Mouse (Mus musculus) brain, embryonic 18.5 days (tissue): ENCODE measurements at regions not wholly inside any gene's neighbourhood (a gene's known extent, or its start where the extent isn't known, plus 50 kb on each side); places are given as distances from the start of the nearest gene placed in this dataset.
"Not testable (repeated sequence)": the region's sequence is repeated elsewhere in the genome, so short reads cannot be mapped to it uniquely, and the experiment has no call there.

Experiments
- DNase-seq: peaks from one replicate; pipeline ENCODE4 v3.0.0-alpha.2; 2012; ENCODE audit warnings: low read depth, low spot score

DNA sequence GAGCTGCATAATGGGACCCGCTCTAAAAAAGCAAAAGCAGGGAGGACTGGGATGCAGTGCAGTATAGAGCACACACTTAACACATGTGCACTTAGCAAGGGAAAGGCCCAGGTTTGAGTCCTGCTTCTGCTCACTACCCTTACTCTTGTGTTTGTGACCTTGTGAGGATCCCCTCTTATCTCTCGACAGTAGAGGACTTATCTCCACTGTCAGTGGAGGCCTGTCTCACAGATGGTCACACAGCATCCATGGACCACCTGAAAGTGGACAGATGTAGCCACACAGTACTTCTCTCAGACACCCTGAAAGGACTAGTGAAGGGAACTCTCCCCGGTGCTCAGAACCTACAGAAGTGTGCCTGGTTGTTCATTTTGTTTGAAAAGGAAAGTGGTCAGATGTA is 128.5 kb upstream of the Max start:
- DNase-seq: no peak

DNA sequence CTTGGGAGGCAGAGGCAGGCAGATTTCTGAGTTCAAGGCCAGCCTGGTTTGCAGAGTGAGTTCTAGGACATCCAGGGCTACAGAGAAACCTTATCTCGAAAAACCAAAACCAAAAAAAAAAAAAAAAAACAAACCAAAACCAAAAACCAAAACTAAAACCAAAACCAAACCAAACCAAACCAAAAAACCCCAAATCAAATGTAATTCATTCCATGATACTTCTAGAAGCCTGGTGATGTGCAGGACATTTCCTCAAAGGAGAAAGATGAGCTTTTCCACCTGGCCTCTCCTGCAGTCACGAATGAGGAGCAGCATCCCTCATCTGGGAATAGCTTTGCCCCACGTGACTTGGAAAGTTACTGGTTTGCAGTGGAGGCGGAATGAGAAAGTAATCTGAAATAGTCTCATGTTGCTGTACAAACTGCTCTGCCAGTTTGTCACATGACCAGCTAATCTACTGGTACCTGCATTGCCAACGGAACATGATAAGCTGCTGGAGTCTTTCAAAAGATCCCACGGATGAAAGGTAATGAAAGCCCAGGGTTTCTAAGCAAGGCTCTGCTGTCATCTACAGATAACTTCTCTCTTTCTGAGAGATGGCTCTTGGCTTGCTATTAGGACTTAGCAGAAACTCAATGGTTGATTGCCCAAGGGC is 127.8 kb upstream of the Max start:
- DNase-seq: no peak

DNA sequence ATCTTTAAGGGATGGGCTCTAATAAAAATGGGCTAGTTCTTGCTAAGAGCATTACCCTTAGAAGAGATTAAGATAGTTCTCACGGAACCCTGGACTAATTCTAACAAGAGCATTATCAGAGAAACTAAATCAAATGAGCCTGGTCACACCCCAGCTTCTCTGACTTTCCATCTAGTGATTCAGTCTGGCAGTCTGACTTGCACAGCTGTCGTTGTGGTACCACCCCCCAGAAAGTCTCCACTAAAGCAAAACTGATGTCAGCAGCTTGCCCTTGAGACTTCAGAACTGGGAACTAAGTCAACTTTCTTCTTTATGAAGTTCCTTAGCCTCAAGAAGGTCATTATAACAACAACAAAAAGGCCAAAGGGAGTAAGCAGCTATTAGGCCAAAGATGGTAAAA is 126.5 kb upstream of the Max start:
- DNase-seq: no peak

DNA sequence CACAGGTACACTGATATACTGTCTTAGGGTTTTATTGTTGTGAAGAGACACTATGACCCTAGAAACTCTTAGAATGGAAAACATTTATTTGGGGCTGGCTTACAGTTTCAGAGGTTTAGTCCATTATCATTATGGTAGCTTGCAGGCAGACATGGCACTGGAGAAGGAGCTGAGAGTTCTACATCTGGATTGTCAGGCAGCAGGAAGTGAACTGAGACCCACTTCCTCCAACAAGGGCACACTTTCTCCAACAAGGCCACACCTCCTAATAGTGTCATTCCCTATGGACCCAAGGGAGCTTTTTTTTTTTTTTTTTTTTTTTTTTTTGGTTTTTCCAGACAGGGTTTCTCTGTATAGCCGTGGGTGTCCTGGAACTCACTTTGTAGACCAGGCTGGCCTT is 124.9 kb upstream of the Max start:
- not testable (repeated sequence) for DNase-seq

DNA sequence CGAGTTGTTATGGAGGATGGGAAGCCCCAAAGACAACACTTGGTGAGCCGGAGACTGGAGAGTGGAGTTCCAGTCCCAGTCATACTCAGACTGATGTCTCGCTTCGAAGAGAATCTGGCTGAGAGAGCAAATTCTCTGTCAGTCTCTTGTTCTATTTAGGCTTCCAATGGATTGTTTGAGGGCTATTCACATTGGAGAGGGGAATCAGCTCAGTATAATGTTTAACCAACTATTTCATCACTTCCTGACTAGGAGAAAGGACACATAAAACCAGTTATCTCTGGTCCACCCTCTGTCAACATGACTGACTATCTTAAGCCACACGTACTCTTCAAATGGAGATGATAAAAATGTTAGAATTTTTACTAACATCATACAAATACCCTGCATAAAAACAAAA is 123.9 kb upstream of the Max start:
- no peak for DNase-seq

DNA sequence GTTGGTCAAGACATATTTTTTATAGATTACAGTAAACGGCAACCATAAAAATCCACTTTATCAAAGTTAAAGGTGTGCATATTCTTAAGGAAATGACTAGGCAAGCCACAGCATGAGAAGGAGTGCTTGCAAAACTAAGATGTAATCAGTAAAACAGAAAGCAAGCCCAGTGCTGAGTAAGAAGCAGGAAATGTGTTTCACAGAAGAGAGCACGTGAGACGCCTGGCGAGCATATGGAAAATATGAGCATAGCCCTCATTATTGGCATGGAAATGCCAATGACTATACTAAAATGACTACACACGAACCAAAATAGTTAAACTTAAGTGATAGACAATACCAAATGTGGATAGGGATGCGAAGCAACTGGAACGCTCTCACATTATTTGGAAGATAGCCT is 123.2 kb upstream of the Max start:
- no peak for DNase-seq

DNA sequence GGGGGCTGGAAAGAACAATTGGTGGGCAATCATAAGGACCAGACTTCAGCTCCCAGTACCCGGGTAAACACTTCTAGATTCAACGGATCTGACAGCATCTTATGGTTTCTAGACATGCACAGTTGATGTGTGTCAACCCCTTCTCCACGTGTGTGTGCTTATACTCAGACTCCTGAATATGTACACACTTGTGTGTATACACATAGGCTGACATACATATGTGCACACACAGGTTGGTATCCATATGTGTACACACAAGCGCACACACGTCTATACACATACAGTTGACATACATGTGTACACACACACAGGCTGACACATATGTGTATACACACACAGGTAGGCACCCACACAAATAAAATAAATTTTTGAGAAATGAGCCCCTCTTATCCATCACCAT is 122.7 kb upstream of the Max start:
- no peak for DNase-seq

DNA sequence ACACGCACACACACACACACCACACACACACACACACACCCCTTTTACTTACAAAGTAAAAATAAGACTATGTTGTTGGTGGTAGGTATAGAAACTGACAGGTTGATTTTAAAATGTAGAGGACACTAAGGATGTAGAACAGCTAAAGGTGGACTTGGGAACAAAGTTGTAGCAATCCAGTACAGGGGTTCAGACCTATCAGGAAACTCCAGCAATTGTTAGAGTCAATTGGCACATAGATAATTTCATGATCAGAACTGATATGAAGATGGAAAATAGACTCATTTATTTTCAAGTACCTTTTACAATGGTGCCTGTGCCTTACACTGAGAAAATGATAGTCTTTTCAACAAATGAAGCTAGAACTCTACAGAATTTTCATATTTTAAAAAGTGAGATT is 122.3 kb upstream of the Max start:
- DNase-seq: no peak

DNA sequence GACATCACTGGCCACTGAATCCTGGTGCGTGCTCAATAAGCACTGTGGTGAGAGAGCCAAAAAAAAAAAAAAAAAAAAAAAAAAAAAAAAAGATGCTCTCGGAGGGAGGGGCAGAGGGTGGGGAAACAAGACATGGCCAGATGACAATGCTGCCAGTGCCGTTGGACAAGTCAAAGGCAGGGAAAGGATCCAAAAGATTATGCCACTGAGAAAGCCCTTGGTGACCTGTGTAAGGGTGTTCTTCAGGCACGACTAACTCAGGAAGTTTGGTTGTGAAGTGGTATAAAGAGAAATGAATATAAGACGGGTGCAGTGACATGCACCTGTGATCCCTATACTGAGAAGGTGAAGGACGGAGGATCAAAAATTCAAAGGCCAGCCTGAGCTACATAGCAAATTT is 121.8 kb upstream of the Max start:
- DNase-seq: no peak

DNA sequence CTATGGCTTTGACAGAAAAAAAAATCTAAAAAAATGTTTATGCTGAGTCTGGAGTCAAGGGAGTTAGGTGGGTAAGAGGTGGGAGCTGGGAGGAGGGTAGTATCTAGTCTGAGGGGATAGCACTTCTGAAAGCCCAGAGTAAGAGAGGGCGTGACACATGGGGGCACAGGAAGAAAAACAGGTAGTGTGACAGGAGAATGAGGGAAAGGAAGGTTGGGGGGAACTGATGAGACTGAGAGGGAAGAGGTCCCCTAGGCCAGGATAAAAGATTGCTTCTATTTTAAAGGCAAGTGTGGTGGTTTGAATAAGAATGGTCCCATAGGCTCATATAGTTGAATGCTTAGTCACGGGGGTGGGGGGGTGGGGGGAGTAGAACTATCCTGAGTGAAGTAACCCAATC is 119.8 kb upstream of the Max start:
- no peak for DNase-seq

DNA sequence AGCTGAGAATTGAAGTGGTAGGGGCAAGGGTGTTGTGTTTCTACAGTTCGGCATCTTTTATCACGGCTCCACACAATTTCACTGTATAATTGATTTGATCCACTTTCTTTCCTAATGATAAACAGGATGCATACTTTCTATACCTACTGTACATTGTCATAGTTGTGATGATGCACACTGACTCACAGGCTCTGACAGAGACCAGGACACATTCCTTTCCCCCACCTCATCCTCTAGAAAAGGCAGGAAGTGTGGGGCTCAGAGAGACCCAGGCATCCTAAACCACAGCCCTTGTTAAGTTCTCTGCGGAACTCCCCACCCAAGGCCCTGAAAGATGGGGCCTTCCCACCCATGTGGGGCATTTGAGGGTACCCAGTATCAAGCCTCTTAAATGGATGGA is 117.5 kb upstream of the Max start:
- DNase-seq: no peak

DNA sequence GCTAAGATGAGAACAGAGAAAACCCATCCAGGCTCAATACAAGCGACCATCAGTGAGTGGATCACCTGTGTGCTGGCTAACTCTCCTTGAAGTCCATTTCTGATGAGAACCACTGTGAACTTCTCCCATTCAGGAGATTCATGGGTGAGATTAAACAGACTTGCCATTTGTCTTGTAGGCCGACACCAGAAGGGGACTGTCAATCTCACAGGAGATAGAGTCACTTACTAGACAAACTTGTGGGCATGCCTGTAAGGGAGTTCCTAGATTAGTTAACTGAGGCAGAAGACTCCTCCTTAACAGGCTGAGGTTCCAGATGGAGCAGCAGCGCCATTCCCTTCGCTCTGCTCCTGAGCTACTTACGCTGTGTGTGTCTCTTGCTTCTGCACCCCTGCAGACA is 114.7 kb upstream of the Max start:
- DNase-seq: no peak

DNA sequence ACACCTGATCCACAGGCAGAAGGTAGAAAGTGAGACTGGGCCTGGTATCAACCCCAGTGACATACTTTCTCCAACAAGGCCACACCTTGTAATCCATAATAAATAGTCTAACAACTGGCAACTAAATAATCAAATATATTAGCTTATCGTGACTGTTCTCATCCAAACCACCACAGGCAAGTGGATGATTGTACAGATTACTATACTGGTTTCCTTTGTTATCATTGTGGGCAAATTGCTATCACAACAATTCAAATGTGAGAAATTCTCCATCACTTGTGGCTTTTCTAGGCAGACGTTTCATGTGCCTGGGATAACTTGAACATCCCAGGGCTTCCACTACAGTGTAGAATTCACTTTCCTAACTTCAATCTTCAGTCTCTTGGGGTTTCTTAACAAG is 112.6 kb upstream of the Max start:
- no peak for DNase-seq

DNA sequence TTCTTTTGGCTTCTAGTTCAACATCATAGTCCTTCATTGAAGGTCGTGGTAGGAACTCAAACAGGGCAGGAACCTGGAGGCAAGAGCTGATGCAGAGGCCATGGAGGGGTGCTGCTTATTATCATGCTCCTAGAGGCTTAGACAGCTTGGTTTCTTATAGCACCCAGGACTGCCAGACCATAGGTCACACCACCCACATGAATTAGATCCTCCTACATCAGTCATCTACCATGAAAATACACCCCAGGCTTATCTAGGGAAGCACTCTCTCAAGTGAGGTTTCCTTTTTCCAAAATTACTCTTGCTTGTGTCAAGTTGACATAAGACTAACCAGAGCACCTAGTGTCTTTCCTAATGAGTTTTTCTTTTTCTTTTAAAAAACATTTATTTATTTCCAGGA is 109.7 kb upstream of the Max start:
- DNase-seq: no peak

DNA sequence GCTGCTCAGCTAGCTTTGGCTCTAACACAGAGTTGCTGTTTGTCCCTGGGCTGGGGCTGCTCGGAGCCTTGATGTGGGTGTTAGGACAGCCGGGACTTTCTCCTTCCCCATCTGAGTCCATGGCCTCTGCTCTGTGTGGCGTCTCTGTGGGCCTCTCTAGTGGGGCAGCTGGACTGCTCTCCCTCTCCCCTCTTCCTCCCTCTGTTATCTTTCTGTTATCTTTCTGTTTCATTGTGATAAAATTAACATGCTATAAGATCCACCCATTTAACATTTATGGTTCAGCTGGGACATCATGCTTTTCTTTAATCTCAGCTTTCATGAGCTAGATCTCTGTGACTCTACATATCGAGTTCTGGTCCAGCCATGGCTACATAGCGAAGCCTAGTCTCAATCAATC is 105.9 kb upstream of the Max start:
- DNase-seq: no peak

DNA sequence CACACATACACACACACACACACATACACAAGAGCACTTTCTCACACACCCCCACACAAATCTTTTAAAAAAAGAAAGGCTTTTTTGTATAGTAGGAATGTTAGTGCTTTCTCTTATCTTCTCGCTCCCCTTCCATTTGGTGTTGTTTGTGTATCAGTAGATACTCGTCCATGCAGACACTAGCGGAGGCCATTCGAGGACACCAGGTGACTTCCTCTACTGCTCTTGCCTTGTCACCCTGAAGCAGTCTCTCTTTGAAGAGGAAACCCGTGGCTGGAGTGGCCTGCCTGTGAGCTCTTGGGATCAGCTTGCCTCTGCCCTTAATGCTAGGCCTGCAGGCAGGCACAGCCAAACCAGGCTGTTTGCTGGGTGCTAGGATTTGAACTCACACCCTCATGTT is 105.1 kb upstream of the Max start:
- no peak for DNase-seq

DNA sequence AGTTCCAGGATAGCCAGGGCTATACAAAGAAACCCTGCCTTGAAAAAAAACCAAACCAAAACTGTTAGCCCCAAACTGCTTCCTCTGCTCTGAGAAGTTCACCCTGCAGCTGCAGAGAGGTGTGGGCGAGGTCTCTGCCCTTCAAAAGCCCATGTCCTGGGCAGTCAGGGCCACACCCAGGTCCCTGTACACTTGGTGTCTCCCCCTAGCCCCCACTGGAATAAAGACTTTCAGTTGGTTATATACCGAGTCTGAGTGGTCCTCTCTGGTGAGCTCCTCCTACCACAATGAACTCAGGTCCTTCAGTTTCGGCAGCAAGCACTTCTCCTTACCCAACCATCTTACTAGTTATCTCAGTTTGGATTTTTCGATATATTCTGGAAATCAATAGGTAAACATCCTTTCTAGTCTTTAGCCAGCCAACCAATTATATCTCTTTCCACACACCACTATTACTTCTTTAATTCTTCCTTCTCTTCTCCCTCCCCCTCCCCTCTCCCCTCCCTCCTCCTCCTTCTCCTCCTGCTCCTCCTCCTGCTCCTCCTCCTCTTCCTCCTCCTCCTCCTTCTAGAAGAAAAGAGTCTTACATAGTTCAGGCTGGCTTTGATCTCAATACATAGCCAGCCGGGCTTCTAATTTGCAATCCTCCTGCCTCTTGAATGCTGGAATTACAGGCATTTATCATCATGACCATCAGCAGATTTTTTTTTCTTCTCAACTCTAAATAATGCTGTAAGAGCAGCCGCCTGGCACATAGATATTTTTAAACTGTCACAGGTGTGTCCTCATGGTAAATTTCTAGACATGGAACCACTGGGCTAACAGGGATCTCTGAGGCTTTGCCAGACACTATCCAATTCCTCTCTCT is 103.9 kb upstream of the Max start:
- no peak for DNase-seq

DNA sequence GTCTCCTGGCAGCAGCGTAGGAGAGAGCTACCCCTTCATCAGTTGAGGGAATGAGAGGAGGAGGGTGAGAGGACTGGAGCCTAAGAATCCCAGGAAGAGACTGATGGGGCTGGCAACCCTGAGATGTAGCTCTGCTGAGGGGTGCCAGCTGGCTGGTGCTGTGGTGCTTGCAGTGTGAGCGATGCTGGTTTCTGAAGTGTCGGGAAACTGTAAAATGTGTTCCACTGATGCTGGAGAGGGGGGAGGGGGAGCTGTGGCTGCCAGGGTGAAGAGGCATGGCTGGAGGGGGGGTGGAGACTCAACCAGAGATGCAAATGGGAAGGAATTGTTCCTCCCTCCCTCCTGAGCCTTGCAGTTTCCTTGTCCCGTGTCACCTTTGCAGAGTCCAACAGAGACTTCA is 102.0 kb upstream of the Max start:
- DNase-seq: no peak

DNA sequence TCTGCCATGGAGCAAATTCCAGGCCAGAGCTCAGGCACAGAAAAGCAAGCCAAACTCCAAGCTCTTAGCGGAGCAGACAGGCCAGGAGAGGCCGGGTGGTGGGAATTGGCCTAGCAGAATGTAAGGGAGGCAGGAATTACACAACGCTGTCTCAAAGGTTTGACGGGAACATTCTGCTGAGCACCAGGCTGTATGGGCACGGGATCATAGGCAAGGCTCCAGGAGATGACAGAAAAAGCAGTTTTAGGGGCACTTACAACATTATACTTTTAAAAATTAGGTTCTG is 99.5 kb upstream of the Max start:
- no peak for DNase-seq

DNA sequence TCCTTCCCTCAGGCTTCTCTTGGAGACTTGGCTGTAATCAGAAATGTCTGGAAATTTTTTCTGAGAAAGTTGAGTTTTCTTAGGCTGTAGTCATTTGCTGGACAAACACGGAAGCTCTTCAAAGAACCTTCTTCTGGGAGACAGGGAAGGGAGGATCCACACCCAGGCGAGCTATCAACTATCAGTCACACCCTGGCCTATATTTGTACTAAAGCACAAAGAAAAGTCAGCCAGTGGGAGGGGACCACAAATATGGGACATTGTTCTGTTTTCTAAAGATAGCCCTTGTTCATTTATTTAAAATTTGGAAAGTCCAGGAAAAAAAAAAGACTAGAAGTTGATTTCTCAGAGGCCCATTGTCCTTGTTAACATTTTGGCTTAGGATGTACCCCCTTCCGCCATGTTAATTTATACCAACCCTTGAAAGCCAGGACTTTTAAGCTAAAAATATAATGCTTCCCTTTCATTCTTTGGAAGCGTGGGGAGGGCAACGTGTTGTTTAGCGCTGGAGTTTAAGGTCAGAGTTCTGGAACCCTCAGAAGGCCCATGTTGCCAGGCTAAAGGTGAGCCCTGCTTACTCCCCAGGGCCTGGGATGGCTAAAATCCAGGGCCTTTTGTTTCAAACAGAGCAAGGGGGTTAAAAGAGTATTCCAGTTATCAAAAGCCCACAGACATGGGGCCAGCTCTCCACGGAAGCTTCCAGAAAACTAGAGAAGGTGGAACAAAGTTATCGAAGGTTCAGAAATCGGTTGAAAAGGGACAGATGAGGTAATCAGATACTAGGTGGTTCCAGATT is 99.0 kb upstream of the Max start:
- DNase-seq: no peak

DNA sequence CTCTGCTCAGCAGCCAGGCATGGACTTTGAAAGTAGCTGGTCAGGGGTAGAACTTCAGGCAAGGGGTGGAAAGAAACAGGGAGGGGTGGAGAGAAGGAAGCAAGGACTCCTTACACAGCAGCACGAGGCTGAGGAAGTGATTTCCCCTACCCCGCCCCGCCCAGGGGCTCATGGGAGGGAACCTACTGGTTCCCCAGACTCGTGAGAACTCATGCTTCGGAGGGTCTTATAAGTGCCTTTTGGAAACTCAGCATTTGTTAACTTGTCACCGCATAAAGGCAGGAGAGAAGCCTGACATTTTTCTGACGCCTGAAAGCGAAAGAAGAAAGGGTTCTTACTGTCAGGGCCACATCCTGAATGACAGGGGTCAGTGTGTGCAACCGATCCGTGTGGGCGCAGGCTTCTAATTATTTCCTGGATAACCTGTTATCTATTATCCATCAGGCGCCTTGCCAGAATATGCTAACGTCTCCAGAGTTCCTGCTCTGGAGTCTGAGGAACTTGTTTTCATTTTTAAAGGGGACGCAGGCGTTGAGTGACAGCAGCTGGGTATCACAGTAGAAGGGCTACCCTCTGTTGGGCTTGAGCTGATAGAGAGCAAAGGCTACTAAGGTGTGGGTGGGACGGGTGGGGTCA is 98.2 kb upstream of the Max start:
- no peak for DNase-seq

DNA sequence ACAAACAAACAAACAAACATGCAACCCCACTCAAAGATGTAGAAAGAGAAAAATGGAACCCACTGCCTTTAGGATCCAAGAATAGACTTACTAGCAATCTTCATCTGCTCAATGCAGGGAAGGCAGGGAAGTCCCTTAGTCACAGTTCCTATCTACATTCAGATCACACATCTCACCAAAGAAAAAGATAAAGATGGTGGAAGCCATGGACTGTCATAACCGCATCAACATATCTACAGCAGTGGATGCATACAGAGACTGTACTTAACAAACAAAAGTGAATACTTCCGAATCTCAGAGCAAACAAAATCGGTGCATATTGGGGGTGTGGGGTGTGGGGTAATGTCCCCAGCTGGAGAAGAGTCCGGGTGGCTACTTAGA is 97.7 kb upstream of the Max start:
- no peak for DNase-seq
